Mouse (Mus musculus) cerebellum, adult 8-10 months (tissue): ENCODE measurements around the gene Gm11554.
"Not testable (repeated sequence)": the region's sequence is repeated elsewhere in the genome, so short reads cannot be mapped to it uniquely, and the experiment has no call there.

Experiments used
- DNase-seq: peaks from one replicate; pipeline ENCODE4 v3.0.0; 2022

Gm11554 gene

GRCm38 (mm10) chr11:99804346-99804745 is at the start of gene Gm11554:
Gene Gm11554, minus strand, starts transcription at chr11:99804446.
- not testable (repeated sequence) for DNase-seq

GRCm38 (mm10) chr11:99851508-99851907 is 47.3 kb upstream of the Gm11554 start, which contains the start of gene Krtap4-16:
Gene Krtap4-16, minus strand, starts transcription at chr11:99851608.
- DNase-seq, result no peak

GRCm38 (mm10) chr11:99846746-99847145 is 42.5 kb upstream of the Gm11554 start:
- no peak for DNase-seq

- DNase-seq, result no peak
These were observed 37.9 kb upstream of the Gm11554 start for GRCm38 (mm10) chr11:99842185-99842584.

- DNase-seq, result no peak
These were observed 33.7 kb upstream of the Gm11554 start, which contains the start of gene 2300003K06Rik for GRCm38 (mm10) chr11:99837966-99838365. Gene 2300003K06Rik, minus strand, starts transcription at chr11:99838066.

- not testable (repeated sequence) for DNase-seq
These were observed 11.3 kb upstream of the Gm11554 start, which contains the start of gene Gm11564 for GRCm38 (mm10) chr11:99815566-99815965. Gene Gm11564, minus strand, starts transcription at chr11:99815666.

GRCm38 (mm10) chr11:99809792-99810191 is 5.5 kb upstream of the Gm11554 start, which contains the start of gene Krtap4-13:
Gene Krtap4-13, minus strand, starts transcription at chr11:99809892.
- DNase-seq, result not testable (repeated sequence)

- DNase-seq, result not testable (repeated sequence)
These were observed 5.4 kb downstream of the Gm11554 start, which contains the start of gene Gm11569 for GRCm38 (mm10) chr11:99798832-99799231. Gene Gm11569, minus strand, starts transcription at chr11:99798932.

GRCm38 (mm10) chr11:99793367-99793766 is 10.9 kb downstream of the Gm11554 start, which contains the start of gene Gm11596:
Gene Gm11596, minus strand, starts transcription at chr11:99793467.
- DNase-seq, result no peak

- DNase-seq, result not testable (repeated sequence)
These were observed 19.3 kb downstream of the Gm11554 start, which contains the start of gene Krtap4-9 for GRCm38 (mm10) chr11:99784900-99785299. Gene Krtap4-9, plus strand, starts transcription at chr11:99785200.

- no peak for DNase-seq
These were observed 23.6 kb downstream of the Gm11554 start, which contains the start of gene Krtap4-8 for GRCm38 (mm10) chr11:99780604-99781003. Gene Krtap4-8, minus strand, starts transcription at chr11:99780704.

GRCm38 (mm10) chr11:99778401-99778800 is 25.8 kb downstream of the Gm11554 start:
- no peak for DNase-seq

GRCm38 (mm10) chr11:99772813-99773212 is 31.4 kb downstream of the Gm11554 start, which contains the start of gene Gm11595:
Gene Gm11595, minus strand, starts transcription at chr11:99772913.
- not testable (repeated sequence) for DNase-seq

GRCm38 (mm10) chr11:99768410-99768809 is 35.8 kb downstream of the Gm11554 start:
- DNase-seq, result no peak

- no peak for DNase-seq
These were observed 45.4 kb downstream of the Gm11554 start for GRCm38 (mm10) chr11:99758877-99759276.
